Mouse (Mus musculus): ENCODE measurements around the gene Tmem259. TPM values are rescaled to one million over a fixed set of nuclear protein-coding genes. Genes with fewer than 3 reads are reported as not detected.

The Tmem259 gene
- polyA plus RNA-seq, 1 experiment, result 181 TPM

GRCm38 (mm10) chr10:79924998-79925784, 58.9 kb downstream of the Tmem259 start:
- DNase-seq (ENCODE audit: extremely low spot score in 1 of 2, low spot score in 1 of 2), result peak; percentile 84 to 99

Other genes starting within 250 kb of the Tmem259 start
- 60.7 and 62.2 TPM in 2 replicates for gene Polrmt, start 237.7 kb downstream of the Tmem259 start, polyA plus RNA-seq (2012; rRNA removed)
- 6.2 and 6.9 TPM in 2 replicates for gene Fgf22, start 229.3 kb downstream of the Tmem259 start, polyA plus RNA-seq (2012; rRNA removed)
- 140 and 166 TPM in 2 replicates for gene Rnf126, start 217.4 kb downstream of the Tmem259 start, polyA plus RNA-seq (2012; rRNA removed)
- 5.6 and 7.0 TPM in 2 replicates for gene Fstl3, start 207.1 kb downstream of the Tmem259 start, polyA plus RNA-seq (2012; rRNA removed)
- gene Prss57, start 193.4 kb downstream of the Tmem259 start, polyA plus RNA-seq (2012; rRNA removed), result 1.00 and 1.1 TPM in 2 replicates
- gene Palm, start 190.8 kb downstream of the Tmem259 start, polyA plus RNA-seq (2012; rRNA removed), result 325 and 370 TPM in 2 replicates
- gene Misp, start 163.3 kb downstream of the Tmem259 start, polyA plus RNA-seq (2012; rRNA removed), result 0.40 and 0.71 TPM in 2 replicates
- 59.5 and 71.5 TPM in 2 replicates for gene Ptbp1, start 129.9 kb downstream of the Tmem259 start, polyA plus RNA-seq (2012; rRNA removed)
- gene Prtn3, start 109.9 kb downstream of the Tmem259 start, polyA plus RNA-seq (2012; rRNA removed), result 5.8 and 6.7 TPM in 2 replicates
- 124 and 134 TPM in 2 replicates for gene Plppr3, start 109.7 kb downstream of the Tmem259 start, polyA plus RNA-seq (2012; rRNA removed)
- 0.27 TPM in 1 of 2 replicates, not detected in the other for gene Elane, start 98.1 kb downstream of the Tmem259 start, polyA plus RNA-seq (2012; rRNA removed)
- 1.1 and 3.5 TPM in 2 replicates for gene Cfd, start 93.5 kb downstream of the Tmem259 start, polyA plus RNA-seq (2012; rRNA removed)
- 75.9 and 80.7 TPM in 2 replicates for gene Med16, start 75.4 kb downstream of the Tmem259 start, polyA plus RNA-seq (2012; rRNA removed)
- gene Gm26602, start 73.5 kb downstream of the Tmem259 start, polyA plus RNA-seq (2012; rRNA removed), result not detected in 2 replicates
- gene Kiss1r, start 67.4 kb downstream of the Tmem259 start, polyA plus RNA-seq (2012; rRNA removed), result 10.7 and 11.8 TPM in 2 replicates
- gene R3hdm4, start 63.1 kb downstream of the Tmem259 start, polyA plus RNA-seq (2012; rRNA removed), result 380 and 385 TPM in 2 replicates
- 3.6 and 4.1 TPM in 2 replicates for gene Arid3a, start 57.3 kb downstream of the Tmem259 start, polyA plus RNA-seq (2012; rRNA removed)
- 63.2 and 65.9 TPM in 2 replicates for gene Wdr18, start 24.2 kb downstream of the Tmem259 start, polyA plus RNA-seq (2012; rRNA removed)
- 0.17 and 0.38 TPM in 2 replicates for gene Grin3b, start 13.6 kb downstream of the Tmem259 start, polyA plus RNA-seq (2012; rRNA removed)
- gene Cnn2, start 4.3 kb upstream of the Tmem259 start, polyA plus RNA-seq (2012; rRNA removed), result 9.8 and 10.4 TPM in 2 replicates
- gene Abca7, start 12.2 kb upstream of the Tmem259 start, polyA plus RNA-seq (2012; rRNA removed), result 12.4 and 13.0 TPM in 2 replicates
- gene Arhgap45, start 32.3 kb upstream of the Tmem259 start, polyA plus RNA-seq (2012; rRNA removed), result 5.3 and 7.1 TPM in 2 replicates
- gene Polr2e, start 55.5 kb upstream of the Tmem259 start, polyA plus RNA-seq (2012; rRNA removed), result 200 and 205 TPM in 2 replicates
- 867 and 914 TPM in 2 replicates for gene Gpx4, start 62.8 kb upstream of the Tmem259 start, polyA plus RNA-seq (2012; rRNA removed)
- gene Sbno2, start 121.2 kb upstream of the Tmem259 start, polyA plus RNA-seq (2012; rRNA removed), result 26.6 TPM in 2 replicates
- gene Stk11, start 131.5 kb upstream of the Tmem259 start, polyA plus RNA-seq (2012; rRNA removed), result 93.8 and 96.3 TPM in 2 replicates
- 606 and 673 TPM in 2 replicates for gene Atp5d, start 154.3 kb upstream of the Tmem259 start, polyA plus RNA-seq (2012; rRNA removed)
- 252 and 288 TPM in 2 replicates for gene Cbarp, start 156.5 kb upstream of the Tmem259 start, polyA plus RNA-seq (2012; rRNA removed)
- gene Midn, start 163.9 kb upstream of the Tmem259 start, polyA plus RNA-seq (2012; rRNA removed), result 36.5 and 43.7 TPM in 2 replicates
- gene Cirbp, start 181.7 kb upstream of the Tmem259 start, polyA plus RNA-seq (2012; rRNA removed), result 212 and 226 TPM in 2 replicates
- gene 1600002K03Rik, start 188.6 kb upstream of the Tmem259 start, polyA plus RNA-seq (2012; rRNA removed), result 14.3 and 15.8 TPM in 2 replicates
- gene Efna2, start 195.2 kb upstream of the Tmem259 start, polyA plus RNA-seq (2012; rRNA removed), result 8.2 and 10.2 TPM in 2 replicates
- gene Mum1, start 242.1 kb upstream of the Tmem259 start, polyA plus RNA-seq (2012; rRNA removed), result 32.4 and 37.9 TPM in 2 replicates